Mouse (Mus musculus): ENCODE results near the gene Dock7.

The Dock7 gene

DNA sequence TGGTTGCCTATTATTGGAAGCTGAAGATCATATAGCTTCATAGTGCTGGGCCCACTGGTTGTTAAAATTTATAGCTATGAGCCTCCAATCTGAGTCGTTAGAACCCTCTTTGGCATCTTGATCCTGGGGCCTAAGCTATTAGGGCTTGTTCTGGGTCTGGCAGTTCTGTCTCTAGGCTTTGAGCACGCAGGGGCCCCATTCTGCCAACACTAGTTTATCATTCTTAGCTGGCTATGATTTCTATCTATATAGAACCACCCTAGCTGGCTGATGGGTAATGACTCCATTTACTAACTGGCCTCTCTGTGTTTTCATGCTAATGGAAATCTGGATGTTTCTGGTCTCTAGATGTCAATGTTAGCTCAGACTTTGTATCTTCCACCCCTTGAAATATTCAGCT is 203.0 kb downstream of the Dock7 start:
- no peak for DNase-seq (ENCODE audit: low read depth, low spot score)

DNA sequence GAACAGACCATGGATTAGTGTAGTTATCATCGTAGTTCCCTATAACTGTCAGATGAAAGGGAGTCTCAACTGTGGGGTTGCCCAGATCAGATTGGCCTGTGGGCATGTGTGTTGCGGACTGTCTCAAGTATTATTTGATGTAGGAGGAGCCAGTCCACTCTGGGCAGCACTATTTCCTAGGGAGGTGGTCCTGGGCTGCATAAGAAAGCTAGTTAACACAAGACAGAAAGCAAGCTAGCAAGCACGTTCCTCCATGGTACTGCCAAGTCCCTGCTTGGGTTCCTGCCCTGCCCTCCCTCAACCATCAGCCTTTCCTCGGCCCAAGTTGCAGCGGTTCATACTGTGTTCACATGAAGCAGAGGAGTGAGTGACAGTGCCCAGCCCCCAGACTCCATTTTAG is 210.5 kb downstream of the Dock7 start:
- no peak for DNase-seq (ENCODE audit: low read depth, low spot score)

DNA sequence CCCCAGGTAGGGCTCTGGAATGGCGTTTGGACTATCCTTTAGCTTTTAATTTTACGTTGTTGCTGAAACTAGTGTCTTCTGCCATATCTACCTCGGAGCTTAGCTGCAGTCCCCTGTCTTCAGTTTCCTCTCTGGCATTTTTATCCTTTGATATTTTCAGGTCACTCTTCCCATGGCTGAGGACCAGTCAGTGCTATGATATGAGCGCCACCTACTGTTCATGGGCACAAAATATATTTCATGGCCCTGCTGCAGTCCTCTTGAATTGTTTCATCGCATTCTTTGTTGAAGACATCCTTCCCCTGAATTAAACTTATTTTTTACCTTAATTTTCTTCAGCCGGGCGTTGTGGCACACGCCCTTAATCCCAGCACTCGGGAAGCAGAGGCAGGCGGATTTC is 233.6 kb downstream of the Dock7 start:
- DNase-seq (ENCODE audit: low read depth, low spot score) = peak; percentile 79

Data from brain, adult 2 months (tissue).